Mouse (Mus musculus) spleen, embryonic (tissue): ENCODE measurements around the gene Racgap1.

Experiments
- CTCF ChIA-PET: fragments of 350-600 bp; sonication (Branson Sonifier 250); formaldehyde crosslinking; loops from one replicate; lab custom pipeline; 2022; lab: Charles Lee

Gene Racgap1

DNA sequence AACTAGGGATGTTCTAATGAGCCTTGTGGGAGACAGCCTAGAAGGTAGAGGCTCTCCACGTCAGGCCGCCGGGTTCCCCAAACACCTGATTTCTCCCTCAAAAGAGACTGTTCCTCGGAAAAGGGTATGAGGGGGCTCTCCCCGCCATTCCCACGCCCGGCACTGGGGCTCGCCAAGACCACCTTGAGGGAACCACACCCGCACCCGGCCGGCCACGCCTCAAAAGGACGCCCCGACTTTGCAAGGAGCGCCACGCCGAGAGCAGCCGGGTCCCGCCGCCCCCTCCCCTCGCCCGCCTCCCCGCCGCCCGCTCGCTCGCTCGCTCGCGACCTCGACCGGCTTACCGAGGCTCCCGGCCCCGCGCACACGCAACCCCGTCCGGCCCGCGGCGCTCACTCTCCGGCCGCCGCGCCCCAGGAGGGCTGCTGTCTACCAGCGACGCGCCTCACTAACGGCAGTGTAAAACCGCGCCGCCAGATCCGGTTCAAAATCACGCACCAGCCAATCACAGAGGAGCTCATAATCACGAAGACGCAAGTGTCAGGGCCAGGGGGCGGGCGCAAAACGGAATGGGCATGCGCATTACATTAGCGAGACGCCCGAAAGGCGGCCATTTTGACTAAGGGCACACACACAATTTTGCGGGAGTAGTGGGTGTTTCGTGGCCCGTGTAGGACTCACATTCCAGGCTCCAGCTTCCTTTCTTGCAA lies at the start of gene Racgap1:
TSS of gene Racgap1 (minus strand) at position 494 of the 710 bp plus-strand sequence.
- CTCF ChIA-PET, result no interaction called here

DNA sequence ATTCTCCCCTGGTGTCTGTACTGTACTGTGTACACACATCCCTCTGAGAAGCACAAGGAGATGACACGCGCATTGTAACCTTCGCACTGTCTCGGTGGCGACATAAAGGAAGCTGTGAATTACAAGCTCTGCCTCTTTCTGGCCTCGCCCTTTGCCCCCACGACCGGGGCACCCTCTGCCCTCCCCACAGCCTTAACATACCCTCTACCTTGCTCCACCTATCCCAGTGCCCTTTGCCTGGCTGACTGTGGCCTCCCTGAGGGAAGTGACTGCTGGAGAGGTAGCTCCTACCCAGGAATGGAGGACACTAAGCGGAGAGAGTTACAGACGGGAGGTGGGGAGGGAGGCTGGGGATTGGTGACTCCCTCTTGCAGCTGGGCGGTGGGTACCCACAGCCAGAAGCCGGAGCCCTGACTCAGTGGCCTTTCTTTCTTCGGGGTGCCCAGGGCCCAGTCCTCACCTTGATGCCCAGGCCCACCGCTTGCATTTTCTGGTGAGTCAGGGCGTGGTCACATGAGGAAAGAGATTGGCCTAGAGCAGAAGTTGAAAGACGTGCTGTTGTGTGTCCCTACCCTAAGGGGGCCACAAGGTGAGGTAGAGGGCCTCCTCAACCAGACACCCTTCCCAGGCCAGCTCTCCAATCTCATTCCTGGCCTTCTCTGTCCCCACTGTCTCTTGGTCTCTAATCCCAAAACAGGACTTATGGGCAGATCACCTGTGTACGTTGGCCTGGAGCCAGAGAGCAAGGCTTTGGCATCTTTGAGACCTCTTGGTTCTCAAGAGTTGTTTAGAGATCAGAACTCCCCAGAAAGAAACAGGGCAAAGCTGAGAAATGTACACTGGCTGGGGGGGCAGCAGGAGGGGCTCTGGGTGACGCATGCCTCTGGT lies 49.0 kb upstream of the Racgap1 start:
- CTCF ChIA-PET, result interaction anchor here (0.6 kb wide), 1 partner anchor 9 kb away, joined by 3 read pairs; no protein-coding TSS in a partner anchor

DNA sequence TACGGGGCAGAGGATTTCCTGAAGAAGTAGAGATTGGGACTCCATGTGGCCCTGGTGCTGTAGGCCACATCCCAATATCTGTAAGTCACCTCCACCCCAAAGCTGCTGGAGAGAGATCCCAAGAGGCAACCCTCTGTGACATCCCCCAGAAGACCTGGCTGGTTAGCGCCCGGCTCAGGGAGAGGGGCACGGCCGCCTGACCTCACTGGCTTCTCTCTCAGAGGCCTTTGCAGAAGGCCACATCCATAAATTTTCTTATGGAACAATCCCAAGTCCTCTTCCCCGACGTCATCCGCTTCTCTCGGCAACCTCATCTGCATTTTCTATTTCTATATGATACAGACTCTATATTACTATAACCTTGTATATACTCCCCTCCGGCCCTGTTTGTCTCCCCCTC lies 48.3 kb upstream of the Racgap1 start:
- CTCF ChIA-PET, result interaction anchor here (0.6 kb wide), 2 partner anchors 8 to 251 kb away, joined by 3 read pairs; no protein-coding TSS in a partner anchor

GRCm38 (mm10) chr15:99698533-99699085 lies 47.2 kb upstream of the Racgap1 start:
- CTCF ChIA-PET, result no interaction called here

- CTCF ChIA-PET, result no interaction called here
Measured at GRCm38 (mm10) chr15:99697309-99697708, 45.9 kb upstream of the Racgap1 start.

DNA sequence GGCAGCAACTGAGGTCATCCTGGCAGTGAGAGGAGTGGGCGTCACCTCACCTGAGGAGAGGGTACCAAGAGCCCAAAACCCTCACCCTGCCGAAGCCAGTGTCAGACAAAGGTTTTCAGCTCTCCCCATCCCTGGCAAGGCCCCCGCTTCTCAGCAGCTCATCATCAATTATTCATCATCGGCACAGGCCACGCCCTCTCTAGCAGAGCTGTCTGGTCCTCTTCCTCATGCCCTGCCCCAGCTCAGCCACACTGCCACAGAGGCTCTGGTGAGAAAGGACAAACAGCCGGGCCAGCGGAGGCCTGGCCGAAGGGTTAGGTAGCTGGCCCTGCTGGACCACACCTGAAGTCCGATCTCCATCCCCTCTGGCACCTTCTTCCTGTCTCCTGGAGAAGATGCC lies 40.5 kb upstream of the Racgap1 start:
- CTCF ChIA-PET, result interaction anchor here (0.6 to 0.8 kb wide), 4 partner anchors 8 to 186 kb away, joined by 3 to 13 read pairs (median 3); no protein-coding TSS in a partner anchor

- CTCF ChIA-PET, result interaction anchor here (0.6 kb wide), 2 partner anchors 215 to 371 kb away, joined by 5 to 15 read pairs; no protein-coding TSS in a partner anchor
Measured at GRCm38 (mm10) chr15:99690924-99691323, 39.5 kb upstream of the Racgap1 start.

GRCm38 (mm10) chr15:99688712-99689111 lies 37.3 kb upstream of the Racgap1 start:
- CTCF ChIA-PET, result interaction anchor here (0.6 kb wide), 2 partner anchors 12 to 968 kb away, joined by 3 read pairs; no protein-coding TSS in a partner anchor

GRCm38 (mm10) chr15:99684156-99684555 lies 32.7 kb upstream of the Racgap1 start:
- CTCF ChIA-PET, result no interaction called here

DNA sequence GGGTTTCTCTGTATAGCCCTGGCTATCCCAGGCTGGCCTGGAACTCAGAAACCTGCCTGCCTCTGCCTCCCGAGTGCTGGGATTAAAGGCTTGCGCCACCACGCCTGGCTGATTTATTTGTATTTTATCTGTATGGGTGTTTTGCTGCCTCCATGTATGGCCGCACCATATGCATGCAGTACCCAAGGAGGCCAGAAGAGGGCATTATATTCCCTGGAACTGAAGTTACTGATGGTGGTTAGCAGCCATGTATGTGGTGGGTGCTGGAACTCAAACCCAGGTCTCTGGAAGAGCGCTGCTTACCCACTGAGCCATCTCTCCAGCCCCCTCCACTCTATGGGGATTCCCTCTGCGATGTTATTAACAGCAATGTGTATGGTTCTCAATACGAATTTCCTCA lies 31.4 kb upstream of the Racgap1 start:
- CTCF ChIA-PET, result interaction anchor here (1.2 kb wide), 1 partner anchor 9 kb away, joined by 3 read pairs; no protein-coding TSS in a partner anchor

DNA sequence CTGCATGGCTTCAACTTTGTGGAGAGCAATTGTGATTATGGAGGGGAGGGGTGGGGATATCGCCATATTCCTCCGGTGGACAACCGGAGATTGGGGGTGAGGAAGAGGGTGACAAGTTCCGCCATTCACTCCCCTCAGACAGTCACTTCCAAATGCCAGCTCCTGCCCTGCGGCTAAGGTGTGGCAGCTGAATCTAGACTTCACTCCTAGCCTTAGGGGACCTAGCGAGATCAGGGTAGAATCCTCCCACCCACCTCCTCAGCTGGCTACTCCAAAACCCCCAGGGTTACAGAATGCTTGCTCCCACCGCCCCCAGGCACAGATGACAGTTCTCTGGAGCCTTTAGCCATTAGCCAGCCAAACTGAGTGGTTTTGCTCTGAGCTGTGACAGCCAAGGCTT lies 27.6 kb upstream of the Racgap1 start:
- CTCF ChIA-PET, result interaction anchor here (0.7 to 0.8 kb wide), 2 partner anchors 31 to 727 kb away, joined by 3 to 7 read pairs; no protein-coding TSS in a partner anchor

DNA sequence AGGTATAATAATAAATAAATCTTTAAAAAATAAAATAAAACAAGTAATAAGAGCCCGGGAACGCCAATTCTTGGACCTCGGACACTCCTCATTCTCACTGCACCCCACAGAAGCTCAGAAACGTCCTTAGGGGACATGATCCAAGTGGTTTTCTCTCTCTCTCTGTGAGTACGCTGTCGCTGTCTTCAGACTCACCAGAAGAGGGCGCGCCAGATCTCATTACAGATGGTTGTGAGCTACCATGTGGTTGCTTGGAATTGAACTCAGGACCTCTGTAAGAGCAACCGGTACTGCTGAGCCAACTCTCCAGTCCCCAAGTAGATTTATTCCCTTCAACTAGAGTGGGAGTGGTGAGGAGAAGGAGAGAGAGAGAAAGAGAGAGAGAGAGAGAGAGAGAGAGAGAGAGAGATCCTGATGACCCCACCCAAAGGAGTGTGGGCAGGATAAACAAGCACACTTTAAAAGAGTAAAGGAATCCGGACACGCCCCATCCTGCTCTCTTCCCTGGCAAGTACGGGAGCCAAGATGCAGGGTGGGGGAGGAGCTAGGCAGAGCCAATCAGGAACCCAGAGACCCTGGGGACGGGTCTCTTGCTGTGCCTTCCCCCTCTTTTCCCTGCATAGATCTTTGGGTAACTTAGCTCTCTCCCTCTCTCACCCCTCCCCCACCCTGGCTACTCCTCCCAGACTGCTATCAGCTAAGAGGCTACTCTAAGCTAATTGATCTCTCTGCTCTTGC lies 26.8 kb upstream of the Racgap1 start:
- CTCF ChIA-PET, result interaction anchor here (0.7 to 0.8 kb wide), 3 partner anchors 30 to 728 kb away, joined by 3 to 7 read pairs (median 5); no protein-coding TSS in a partner anchor

DNA sequence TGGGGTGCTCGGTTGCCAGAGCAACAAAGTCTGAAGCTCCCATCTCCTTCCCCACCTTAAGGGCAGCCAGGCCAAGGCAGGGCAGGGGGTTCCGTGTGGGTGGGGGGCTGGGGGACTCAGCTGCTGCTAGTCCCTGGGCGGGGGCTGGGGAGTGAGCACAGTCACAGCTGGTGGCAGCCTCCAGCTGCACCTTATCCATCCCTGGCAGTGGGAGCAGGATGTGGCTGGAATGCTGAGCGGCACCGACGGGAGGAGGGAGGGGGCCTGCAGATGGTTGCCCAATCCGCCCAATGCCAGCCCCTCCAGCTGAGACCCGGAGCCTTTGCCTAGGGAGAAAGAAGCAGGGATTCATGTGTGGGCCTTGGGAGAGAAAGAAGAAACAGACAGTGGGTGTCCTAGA lies 25.6 kb upstream of the Racgap1 start:
- CTCF ChIA-PET, result interaction anchor here (0.6 kb wide), 1 partner anchor 12 kb away, joined by 3 read pairs; no protein-coding TSS in a partner anchor

DNA sequence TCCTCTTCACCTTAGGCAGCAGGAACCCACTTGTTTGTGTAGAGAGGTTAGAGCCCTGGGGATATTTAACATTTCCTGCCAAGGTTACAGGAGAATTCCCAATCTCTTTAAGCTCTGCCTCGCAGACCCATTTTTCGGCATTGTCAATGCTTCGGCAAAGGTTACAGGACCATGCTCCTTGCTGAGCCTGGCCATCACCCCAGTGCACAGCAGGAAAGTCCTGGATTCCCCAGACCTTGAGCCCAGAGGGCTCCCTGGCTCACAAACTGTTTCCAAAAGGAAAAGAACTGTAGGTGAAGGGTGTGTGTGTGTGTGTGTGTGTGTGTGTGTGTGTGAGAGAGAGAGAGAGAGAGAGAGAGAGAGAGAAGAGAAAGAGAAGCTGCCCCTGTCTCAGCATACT lies 23.4 kb upstream of the Racgap1 start:
- CTCF ChIA-PET, result interaction anchor here (0.7 kb wide), 1 partner anchor 241 kb away, joined by 3 read pairs; no protein-coding TSS in a partner anchor

DNA sequence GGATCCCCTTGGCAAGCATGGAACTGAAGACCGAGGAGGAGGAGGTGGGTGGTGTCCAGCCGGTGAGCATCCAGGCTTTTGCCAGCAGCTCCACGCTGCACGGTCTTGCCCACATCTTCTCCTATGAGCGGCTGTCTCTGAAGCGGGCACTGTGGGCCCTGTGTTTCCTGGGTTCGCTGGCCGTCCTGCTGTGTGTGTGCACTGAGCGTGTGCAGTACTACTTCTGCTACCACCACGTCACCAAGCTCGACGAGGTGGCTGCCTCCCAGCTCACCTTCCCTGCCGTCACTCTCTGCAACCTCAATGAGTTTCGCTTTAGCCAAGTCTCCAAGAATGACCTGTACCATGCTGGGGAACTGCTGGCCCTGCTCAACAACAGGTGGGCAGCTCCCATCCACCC lies 20.3 kb upstream of the Racgap1 start:
- CTCF ChIA-PET, result interaction anchor here (1.0 kb wide), 2 partner anchors 75 to 76 kb away, joined by 3 to 4 read pairs; no protein-coding TSS in a partner anchor

GRCm38 (mm10) chr15:99670964-99671670 lies 19.7 kb upstream of the Racgap1 start:
- CTCF ChIA-PET, result interaction anchor here (1.0 kb wide), 2 partner anchors 74 to 75 kb away, joined by 3 to 4 read pairs; no protein-coding TSS in a partner anchor

GRCm38 (mm10) chr15:99670154-99670821 lies 18.8 kb upstream of the Racgap1 start, which contains the start of gene Asic1:
TSS of gene Asic1 (plus strand) at chr15:99670368.
- CTCF ChIA-PET, result no interaction called here

DNA sequence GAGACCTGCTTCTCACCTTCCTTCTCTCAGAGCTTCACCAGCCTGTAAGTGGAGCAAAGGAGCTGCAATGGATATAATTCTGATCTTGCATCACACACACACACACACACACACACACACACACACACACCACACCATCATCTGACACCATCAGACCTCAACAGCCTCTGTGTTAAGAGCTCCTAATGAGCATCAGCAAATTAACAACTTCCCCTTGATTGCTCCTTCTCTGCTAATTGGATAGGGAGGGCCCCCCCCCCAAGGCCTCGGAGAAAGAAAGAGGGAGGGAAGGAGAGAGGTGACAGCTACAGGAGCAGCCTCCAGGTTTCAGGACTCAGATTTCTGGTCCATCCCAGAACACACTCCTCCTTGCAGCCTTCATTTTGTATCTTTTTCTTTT lies 17.9 kb upstream of the Racgap1 start:
- CTCF ChIA-PET, result interaction anchor here (0.6 kb wide), 1 partner anchor 1706 kb away, joined by 4 read pairs; no protein-coding TSS in a partner anchor

- CTCF ChIA-PET, result interaction anchor here (0.6 to 1.7 kb wide), 2 partner anchors 73 to 1705 kb away, joined by 4 to 6 read pairs; no protein-coding TSS in a partner anchor
Measured at GRCm38 (mm10) chr15:99668881-99669280, 17.4 kb upstream of the Racgap1 start.
